Mouse (Mus musculus) embryo, embryonic 11 days (tissue): ENCODE results near the gene Picalm.

Experiments used
- DNase-seq: peaks from one replicate; pipeline ENCODE4 v3.0.0-alpha.2; 2015

Gene Picalm

GRCm38 (mm10) chr7:90129732-90130392 is at the start of gene Picalm:
TSS of gene Picalm (plus strand) at chr7:90130213.
- DNase-seq: peak; percentile 98

GRCm38 (mm10) chr7:90083799-90084198 is 46.2 kb upstream of the Picalm start:
- no peak for DNase-seq

DNA sequence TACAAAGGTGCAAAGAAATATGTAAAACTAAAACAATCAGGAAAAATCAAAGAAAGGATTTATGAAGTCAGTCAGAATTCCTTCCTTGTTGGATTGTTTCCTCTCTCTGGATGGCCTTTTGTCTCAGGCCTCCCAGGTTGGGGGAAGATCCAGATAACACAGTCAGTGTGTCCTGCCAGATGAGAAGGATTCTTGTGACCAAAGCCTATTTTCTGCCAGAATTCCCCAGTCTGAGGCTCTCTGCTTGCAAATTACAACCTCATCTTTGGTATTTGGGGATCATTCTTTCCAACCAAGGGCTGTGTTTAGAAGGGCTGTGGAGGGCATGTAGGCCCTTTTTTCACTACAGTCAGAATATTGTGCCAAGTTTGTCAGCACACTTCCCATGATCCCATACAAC is 45.5 kb upstream of the Picalm start:
- DNase-seq: no peak

DNA sequence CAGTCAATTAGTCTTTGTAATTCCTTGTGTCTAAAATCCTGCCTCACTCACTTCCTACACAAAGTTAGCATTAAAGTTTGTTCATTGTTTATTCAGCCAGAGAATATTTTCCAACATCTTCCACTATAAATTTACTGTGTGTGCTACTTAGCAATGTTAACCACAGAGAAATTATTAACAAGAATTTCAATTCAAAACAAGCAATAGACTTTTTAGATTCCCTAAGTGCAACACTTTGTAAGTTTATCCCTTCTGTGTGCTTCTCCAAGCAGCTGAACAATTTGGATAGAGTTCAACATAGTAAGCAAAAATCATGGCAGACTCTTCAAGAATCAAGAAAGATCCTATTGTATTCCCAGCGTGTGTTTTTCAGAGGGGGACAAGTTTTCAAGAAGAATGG is 44.3 kb upstream of the Picalm start:
- no peak for DNase-seq

- DNase-seq: no peak
Measured at GRCm38 (mm10) chr7:90086821-90087220, 43.2 kb upstream of the Picalm start.

DNA sequence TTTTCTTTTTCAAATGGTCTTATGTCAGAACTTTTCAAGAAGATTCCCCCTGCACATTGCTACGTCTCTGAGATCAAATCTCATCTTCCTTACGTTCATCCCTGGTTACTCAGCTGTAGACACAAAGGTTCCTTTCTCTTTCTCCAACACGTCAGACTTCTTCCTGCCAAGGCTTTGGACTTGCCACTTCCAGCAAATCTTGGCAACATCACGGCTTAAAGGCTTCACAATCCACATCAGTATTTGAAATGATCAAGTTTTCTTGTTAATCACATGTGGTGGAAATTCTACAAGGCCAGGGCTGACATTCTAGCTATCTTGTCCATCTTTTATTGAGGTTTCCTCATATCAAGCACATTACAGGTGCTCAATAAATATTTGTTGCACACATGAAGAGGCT is 39.0 kb upstream of the Picalm start:
- DNase-seq: no peak

DNA sequence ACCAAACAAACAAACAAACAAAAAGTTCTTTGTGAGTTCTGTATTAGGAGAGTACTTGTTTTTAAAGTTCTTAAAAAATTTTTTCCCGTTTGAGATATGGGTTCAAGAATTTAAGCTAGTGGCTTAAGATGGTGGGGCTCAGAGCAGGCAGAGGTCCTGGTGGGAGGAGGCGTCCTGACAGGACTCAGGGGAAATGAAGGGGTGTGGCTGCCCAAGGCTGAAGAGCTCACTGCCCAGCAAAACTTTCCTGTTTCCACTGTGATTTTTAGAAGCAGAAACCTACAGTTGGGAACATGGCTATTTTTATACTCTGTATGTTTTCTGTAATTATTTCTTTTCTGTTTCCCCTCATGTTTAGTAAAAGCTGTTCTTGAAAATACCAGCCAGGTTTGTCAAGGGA is 38.3 kb upstream of the Picalm start:
- DNase-seq: no peak

- DNase-seq: no peak
Measured at GRCm38 (mm10) chr7:90092452-90093450, 37.3 kb upstream of the Picalm start.

DNA sequence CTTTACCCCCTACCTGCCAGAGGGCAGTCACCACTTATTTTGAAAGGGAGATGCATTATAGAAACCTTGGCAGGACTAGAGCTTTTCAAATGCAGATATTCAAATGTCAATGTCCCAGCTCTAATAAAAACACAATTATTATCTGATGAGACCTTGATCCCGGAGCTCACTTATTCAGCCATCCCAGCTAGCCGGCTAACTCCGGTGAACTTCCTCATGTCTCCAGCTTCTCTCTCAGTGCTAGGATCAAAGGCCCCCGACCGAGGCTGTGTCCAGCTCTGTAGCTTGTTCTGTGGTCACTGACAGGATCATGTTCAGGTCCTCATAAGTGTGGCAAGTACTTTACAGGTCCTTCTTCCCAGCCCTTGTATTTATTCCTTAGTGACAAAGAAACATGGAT is 34.9 kb upstream of the Picalm start:
- DNase-seq: no peak

- no peak for DNase-seq
Measured at GRCm38 (mm10) chr7:90095766-90096372, 34.1 kb upstream of the Picalm start.

DNA sequence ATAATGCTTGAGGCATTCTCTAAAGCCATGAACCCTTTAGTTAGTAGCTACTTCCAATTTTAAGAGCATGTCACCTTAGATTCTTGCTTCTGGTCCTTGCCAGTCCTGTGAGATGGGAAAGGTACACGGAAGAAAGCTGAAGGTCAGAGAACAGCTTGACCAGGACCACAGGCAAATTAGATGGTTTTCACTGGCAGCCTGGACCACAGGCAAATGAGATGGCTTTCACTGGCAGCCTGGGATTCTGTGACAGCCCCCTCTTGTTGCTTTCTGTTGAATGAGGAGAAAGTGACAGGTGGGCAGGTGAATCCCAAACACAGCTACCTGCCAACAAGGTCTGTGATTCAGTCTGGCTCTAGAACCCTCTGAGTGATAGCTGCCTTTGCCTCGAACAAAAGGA is 33.4 kb upstream of the Picalm start:
- no peak for DNase-seq

GRCm38 (mm10) chr7:90098253-90098652 is 31.8 kb upstream of the Picalm start:
- DNase-seq: no peak

DNA sequence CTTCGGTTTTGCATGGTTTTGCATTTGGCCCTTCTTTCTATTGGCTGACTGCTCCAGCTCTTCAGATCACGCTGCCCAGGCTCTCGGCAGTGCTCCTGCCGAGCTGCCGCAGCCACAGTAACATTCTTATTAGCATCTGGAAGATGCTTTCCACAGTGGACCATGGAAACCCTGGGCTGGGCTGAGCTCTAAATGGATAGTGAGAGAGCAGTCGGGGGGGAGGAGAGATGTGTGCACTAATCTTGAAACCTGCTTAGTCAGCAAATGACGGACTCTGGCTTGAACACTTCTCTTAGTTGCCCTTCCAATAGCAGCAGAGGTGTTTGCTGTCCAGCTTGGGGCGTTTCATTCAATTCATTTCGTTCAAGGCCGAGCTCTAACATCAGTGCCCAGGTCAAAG is 30.8 kb upstream of the Picalm start:
- DNase-seq: peak; percentile 38

- no peak for DNase-seq
Measured at GRCm38 (mm10) chr7:90100614-90101160, 29.3 kb upstream of the Picalm start.

- no peak for DNase-seq
Measured at GRCm38 (mm10) chr7:90116100-90116499, 13.9 kb upstream of the Picalm start.

DNA sequence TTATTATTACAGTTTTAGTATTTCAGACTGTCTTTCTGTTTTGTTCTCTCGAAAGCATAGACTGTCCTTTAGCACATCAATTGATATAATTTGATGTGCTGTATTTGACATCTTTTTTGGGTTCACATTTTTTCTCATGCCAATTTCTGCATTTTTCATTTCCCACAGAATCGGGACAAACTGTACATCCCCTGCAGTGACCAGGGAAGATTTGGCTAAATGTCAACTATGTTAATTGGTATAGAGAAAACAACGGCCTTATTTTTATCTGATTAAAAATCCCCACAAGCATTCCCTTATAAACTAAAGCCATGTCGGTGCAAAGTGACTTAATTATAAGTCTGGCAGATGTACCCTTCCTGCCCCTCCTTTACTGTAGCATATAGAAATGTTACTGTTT is 9.9 kb upstream of the Picalm start:
- DNase-seq: no peak

DNA sequence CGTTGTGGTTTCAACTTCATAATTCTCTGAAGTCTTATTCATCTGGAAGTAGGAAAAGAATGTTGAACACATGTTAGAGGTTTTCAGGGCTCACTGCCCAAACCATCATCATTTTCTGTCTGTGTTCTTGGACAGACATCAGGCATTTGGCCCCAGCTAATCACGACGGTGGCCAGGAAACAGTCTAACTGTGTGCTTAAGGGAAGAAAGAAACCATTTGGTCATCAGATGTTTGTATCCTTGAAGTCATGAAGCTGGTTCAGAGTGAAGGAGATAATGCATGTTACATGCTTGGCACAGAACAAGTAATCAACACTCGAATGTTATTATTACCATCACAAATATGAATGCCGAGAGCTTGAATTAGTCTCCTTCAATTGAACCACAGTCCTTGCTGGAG is 5.0 kb upstream of the Picalm start:
- DNase-seq: no peak

- DNase-seq: peak; percentile 2
Measured at GRCm38 (mm10) chr7:90128631-90129200, 1.3 kb upstream of the Picalm start.

DNA sequence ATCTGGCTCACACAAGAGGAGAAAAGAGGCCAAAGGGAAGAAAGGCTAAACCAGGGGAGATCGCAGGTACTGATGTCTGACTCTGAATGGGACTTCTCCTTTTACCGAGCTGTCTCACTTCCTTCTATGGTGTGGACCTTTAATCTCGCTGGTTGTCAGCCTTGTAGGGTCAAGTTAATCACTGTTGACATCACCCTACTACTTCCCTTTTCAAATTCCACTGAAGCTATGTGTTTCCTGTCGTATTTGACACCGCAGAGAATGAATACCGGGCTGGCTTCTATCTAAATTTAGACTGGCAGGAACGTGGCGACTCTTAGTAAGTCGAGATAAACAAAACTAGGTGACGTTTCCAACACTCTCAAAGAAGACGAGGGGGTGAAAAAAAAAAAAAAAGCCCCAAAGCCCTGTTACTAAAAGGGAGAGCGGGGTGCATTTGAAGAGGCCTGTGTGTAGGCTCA is 712 bp upstream of the Picalm start:
- DNase-seq: peak; percentile 66

DNA sequence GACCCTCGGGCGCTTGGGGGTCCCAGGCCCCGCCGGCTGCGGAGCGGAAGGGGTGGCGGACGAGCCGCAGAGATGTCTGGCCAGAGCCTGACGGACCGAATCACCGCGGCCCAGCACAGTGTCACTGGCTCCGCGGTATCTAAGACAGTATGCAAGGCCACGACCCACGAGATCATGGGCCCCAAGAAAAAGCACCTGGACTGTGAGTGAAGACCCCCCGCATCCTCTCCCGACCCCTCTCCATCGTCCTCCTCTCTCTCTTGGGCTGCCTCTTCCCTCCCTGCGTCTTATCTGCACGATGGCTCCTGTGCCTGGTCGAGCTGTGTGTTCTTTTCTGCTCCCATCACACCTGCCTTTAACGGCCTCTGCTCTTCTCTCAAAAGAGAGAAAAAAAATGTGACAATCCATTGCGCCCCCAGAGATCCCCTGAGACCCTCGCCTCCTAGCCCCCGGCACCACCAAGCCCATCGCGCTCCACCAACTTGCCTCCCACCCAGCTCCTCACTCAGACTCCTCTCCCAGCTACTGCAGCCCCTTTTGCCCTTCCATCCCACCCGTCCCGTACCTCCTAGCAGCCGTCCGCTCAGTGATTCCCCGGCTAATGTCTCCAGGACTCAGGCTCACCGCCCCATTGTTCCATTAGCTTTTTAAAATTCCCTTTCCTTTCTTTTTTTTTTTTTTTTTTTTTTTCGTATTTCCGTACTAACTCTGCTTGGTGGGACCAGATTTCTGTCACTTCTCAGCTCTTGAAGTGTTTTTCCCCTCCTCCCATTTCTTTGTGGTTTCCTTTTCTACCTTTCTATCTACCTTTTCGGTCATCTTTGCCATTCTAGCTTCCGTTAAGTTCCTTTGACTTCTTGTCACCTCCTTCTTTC is 725 bp downstream of the Picalm start:
- peak; percentile 50 for DNase-seq

DNA sequence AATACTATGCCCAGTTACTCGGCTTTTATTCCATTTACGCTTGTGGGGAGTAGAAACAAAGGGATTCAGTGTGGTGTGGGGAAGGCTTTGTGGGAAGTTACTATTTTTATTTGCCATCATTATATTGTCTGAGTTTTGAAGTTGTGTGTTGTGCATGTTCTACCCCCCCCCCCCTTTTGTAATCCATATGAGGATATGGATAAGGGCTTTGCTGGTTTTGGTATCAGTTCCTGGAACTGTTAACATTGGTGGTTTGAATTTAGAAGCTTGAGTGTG is 1.3 kb downstream of the Picalm start:
- DNase-seq: no peak

DNA sequence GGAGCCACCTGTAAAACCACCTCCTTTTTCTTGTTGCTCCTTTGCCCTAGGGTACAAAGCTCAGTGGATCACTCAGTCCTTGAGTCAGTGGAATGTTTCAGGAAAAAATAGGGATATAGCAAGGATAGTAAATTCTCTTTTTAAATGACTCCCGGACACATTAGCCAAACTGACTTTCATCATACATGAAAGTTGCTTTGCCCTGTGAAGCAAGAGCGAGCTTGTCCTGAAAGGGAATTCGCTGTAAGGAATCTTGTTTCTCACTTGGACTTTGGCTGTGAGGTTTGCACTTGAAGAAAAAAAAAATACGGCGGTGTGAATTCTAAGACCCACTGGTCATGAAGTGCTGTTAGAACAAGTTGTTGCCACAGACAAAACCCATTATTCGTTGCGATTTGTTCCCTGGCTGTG is 1.8 kb downstream of the Picalm start:
- DNase-seq: peak; percentile 35
